Mouse (Mus musculus) hindlimb bud, embryonic 11.5 days (tissue): Measurements from ENCODE around the gene Olfr839-ps1.

ENCODE experiments used
- DNase-seq: peaks from one replicate; pipeline ENCODE4 v3.0.0-alpha.2; 2012; ENCODE audit warnings: low read depth, low spot score; ENCODE audit errors: extremely low spot score

Gene Olfr839-ps1

GRCm38 (mm10) chr9:19177212-19177611 lies at the start of gene Olfr839-ps1:
Olfr839-ps1 (minus strand) TSS chr9:19177312.
- no peak for DNase-seq

GRCm38 (mm10) chr9:19136017-19136416 lies 41.1 kb downstream of the Olfr839-ps1 start, which contains the start of gene Olfr837:
Olfr837 (plus strand) TSS chr9:19136317.
- no peak for DNase-seq

- DNase-seq, result no peak
These were observed 57.0 kb downstream of the Olfr839-ps1 start, which contains the start of gene Olfr836 for GRCm38 (mm10) chr9:19120082-19120481. Olfr836 (plus strand) TSS chr9:19120382.
